In genomic region chr19:48203928-48204470, GRCm38 (mm10) we compare ENCODE assay signal across 8 mouse cellular contexts. TPM values are rescaled to one million over a fixed set of nuclear protein-coding genes. Genes with fewer than 3 reads are reported as not detected.
DNase-seq lines count a peak whose midpoint lies in the region; ATAC-seq and TF ChIP-seq lines count a peak whose summit lies in the region.

No protein-coding gene starts in this region.

- intact Hi-C loops in heart, adult 2 months (cut with DNase I), result loop anchor here (5.0 kb wide), 1 partner anchor 188 kb away; no protein-coding TSS in a partner anchor
- intact Hi-C loops in heart, postnatal 36 days (cut with DNase I), result loop anchor here (10.0 kb wide), 1 partner anchor 181 kb away; no protein-coding TSS in a partner anchor

- no peak overlapping the region for H3K9ac ChIP-seq in heart, adult 2 months (ENCODE audit: low read depth, low read length)
- H3K9ac ChIP-seq in embryonic facial prominence, embryonic 14.5 days (ENCODE audit: low read depth, low read length), result no peak overlapping the region
- no peak overlapping the region for H3K9ac ChIP-seq in lung, postnatal 0 days (replicated peaks; ENCODE audit: low read depth)

- H3K36me3 ChIP-seq in heart, adult 2 months (ENCODE audit: control insufficient read depth, insufficient read depth, low read length), result no peaks in the 10 kb centered on the region
- no peaks in the 10 kb centered on the region for H3K36me3 ChIP-seq in embryonic facial prominence, embryonic 14.5 days (ENCODE audit: control insufficient read depth, insufficient read depth, low read length)
- no peaks in the 10 kb centered on the region for H3K36me3 ChIP-seq in lung, postnatal 0 days (ENCODE audit: insufficient read depth, low read length)

- TF ChIP-seq EP300 in heart, adult 2 months (IDR thresholded peaks at IDR 0.05; ENCODE audit: insufficient read depth, low read depth, low read length), result no peak
- TF ChIP-seq EP300 in lung, postnatal 0 days (IDR thresholded peaks at IDR 0.05), result no peak

- H3K27me3 ChIP-seq in heart, adult 2 months (ENCODE audit: control insufficient read depth, insufficient read depth, low read length), result peaks cover 21% of the 10 kb centered on the region
- H3K27me3 ChIP-seq in embryonic facial prominence, embryonic 14.5 days (replicated peaks; ENCODE audit: control insufficient read depth, insufficient read depth, low read length), result peaks cover 49% of the 10 kb centered on the region
- H3K27me3 ChIP-seq in lung, postnatal 0 days (replicated peaks; ENCODE audit: insufficient read depth, low read length), result peaks cover 37% of the 10 kb centered on the region

- no peak overlapping the region for H3K4me3 ChIP-seq in heart, adult 2 months
- H3K4me3 ChIP-seq in embryonic facial prominence, embryonic 14.5 days (ENCODE audit: low read depth, low read length), result peak overlapping the region; percentile 55
- H3K4me3 ChIP-seq in lung, postnatal 0 days (ENCODE audit: low read depth, low read length), result no peak overlapping the region

- no peak overlapping the region for H3K27ac ChIP-seq in heart, adult 2 months
- no peak overlapping the region for H3K27ac ChIP-seq in embryonic facial prominence, embryonic 14.5 days (replicated peaks; ENCODE audit: low read depth, low read length)
- no peak overlapping the region for H3K27ac ChIP-seq in lung, postnatal 0 days (ENCODE audit: low read length)

- H3K9me3 ChIP-seq in embryonic facial prominence, embryonic 14.5 days (ENCODE audit: control insufficient read depth, low read length), result no peaks in the 10 kb centered on the region
- no peaks in the 10 kb centered on the region for H3K9me3 ChIP-seq in lung, postnatal 0 days (ENCODE audit: low read length)

- 6% methylated on average over 22 of the region's 22 CpGs for WGBS in heart, adult 2 months
- 4% methylated on average over 21 of the region's 22 CpGs for WGBS in embryonic facial prominence, embryonic 14.5 days
- 5% methylated on average over 22 of the region's 22 CpGs for WGBS in lung, postnatal 0 days

- no peak for TF ChIP-seq POLR2A in heart, adult 2 months (IDR thresholded peaks at IDR 0.05; ENCODE audit: insufficient read depth, low read depth, low read length)

- no peaks in the 10 kb centered on the region for H3K4me1 ChIP-seq in heart, adult 2 months (ENCODE audit: control insufficient read depth, insufficient read depth, low read length)
- peaks cover 5% of the 10 kb centered on the region; the same call in 1 of the 2 replicates for H3K4me1 ChIP-seq in embryonic facial prominence, embryonic 14.5 days (ENCODE audit: control insufficient read depth, insufficient read depth, low read length)
- no peaks in the 10 kb centered on the region for H3K4me1 ChIP-seq in lung, postnatal 0 days (ENCODE audit: insufficient read depth, low read depth, low read length)

- no peak for ATAC-seq in embryonic facial prominence, embryonic 14.5 days (ENCODE audit: low read depth)
- ATAC-seq in lung, postnatal 0 days, result no peak

- H3K79me2 ChIP-seq in heart, adult 2 months (replicated peaks; ENCODE audit: control insufficient read depth, insufficient read depth, low read length), result no peaks in the 10 kb centered on the region

- peak overlapping the region; percentile 99 for H3K4me2 ChIP-seq in embryonic facial prominence, embryonic 14.5 days (ENCODE audit: low read depth, low read length)
- no peak overlapping the region for H3K4me2 ChIP-seq in lung, postnatal 0 days (replicated peaks; ENCODE audit: low read depth, low read length)

- DNase-seq in heart, adult 2 months, result peak in 1 of 2 experiments; percentile 23
- no peak for DNase-seq in heart, adult 8-10 months (ENCODE audit: low spot score)
- peak; percentile 69 for DNase-seq in embryonic facial prominence, embryonic 14.5 days (ENCODE audit: low spot score)
- peak; percentile 6 to 31 for DNase-seq in heart, postnatal 36 days
- DNase-seq in layer of hippocampus, adult 18-20 months (ENCODE audit: low spot score in 2 of 2), result peak; percentile 68 to 91
- peak; percentile 48 for DNase-seq in lung, postnatal 0 days (ENCODE audit: low spot score)
- DNase-seq in right cerebral cortex, adult 2 months (ENCODE audit: low spot score in 2 of 2), result peak; percentile 88
- DNase-seq in urinary bladder, postnatal 10 days (ENCODE audit: low spot score), result no peak

- TF ChIP-seq CTCF in heart, adult 2 months (IDR thresholded peaks at IDR 0.05), result peak; percentile 72
- TF ChIP-seq CTCF in lung, postnatal 0 days (IDR thresholded peaks at IDR 0.05), result peak; percentile 69

RNA-seq across cellular contexts. Expression of gene Sorcs3, which starts 1.8 kb away (rescaled TPM):
- not detected for total RNA-seq in heart, adult 2 months (2021)
- 0.09 TPM in 1 of 2 replicates, not detected in the other for polyA plus RNA-seq in heart, adult 2 months (2012; rRNA removed)
- total RNA-seq in heart, adult 8-10 months (2022), result not detected
- polyA plus RNA-seq in embryonic facial prominence, embryonic 14.5 days (2014; fragmentation: Nextera tagmentation; extraction: Ambion mirVana), result 1.4 and 1.8 TPM in 2 replicates
- total RNA-seq in heart, postnatal 36 days (2021), result not detected
- total RNA-seq in layer of hippocampus, adult 18-20 months (2021), result 10 to 100 TPM; 34.1 to 34.3 TPM
- polyA plus RNA-seq in lung, postnatal 0 days (2015; fragmentation: Nextera tagmentation; extraction: Ambion mirVana), result 0.02 TPM in 1 of 2 replicates, not detected in the other

Comparison
In these comparisons a context has a peak if more than half of its experiments do, and no peak if none do; other contexts are left out.
1. DNase-seq: peak in embryonic facial prominence, embryonic 14.5 days (single experiment), heart, postnatal 36 days (2 of 2), layer of hippocampus, adult 18-20 months (2 of 2), lung, postnatal 0 days (single experiment) and right cerebral cortex, adult 2 months (2 of 2); none in heart, adult 8-10 months (single experiment) and urinary bladder, postnatal 10 days (single experiment).
2. RNA of gene Sorcs3, which starts 1.8 kb away (total RNA-seq): 34.1 to 34.3 TPM in layer of hippocampus, adult 18-20 months; not detected in heart, adult 8-10 months, not detected in heart, postnatal 36 days and not detected in heart, adult 2 months; every median in the first group is over 10 times any median in the second.